Mouse (Mus musculus): ENCODE measurements around the gene Gse1. TPM values are rescaled to one million over a fixed set of nuclear protein-coding genes. Genes with fewer than 3 reads are reported as not detected.

Gene Gse1
- polyA plus RNA-seq, 1 experiment, result 14.7 TPM

DNA sequence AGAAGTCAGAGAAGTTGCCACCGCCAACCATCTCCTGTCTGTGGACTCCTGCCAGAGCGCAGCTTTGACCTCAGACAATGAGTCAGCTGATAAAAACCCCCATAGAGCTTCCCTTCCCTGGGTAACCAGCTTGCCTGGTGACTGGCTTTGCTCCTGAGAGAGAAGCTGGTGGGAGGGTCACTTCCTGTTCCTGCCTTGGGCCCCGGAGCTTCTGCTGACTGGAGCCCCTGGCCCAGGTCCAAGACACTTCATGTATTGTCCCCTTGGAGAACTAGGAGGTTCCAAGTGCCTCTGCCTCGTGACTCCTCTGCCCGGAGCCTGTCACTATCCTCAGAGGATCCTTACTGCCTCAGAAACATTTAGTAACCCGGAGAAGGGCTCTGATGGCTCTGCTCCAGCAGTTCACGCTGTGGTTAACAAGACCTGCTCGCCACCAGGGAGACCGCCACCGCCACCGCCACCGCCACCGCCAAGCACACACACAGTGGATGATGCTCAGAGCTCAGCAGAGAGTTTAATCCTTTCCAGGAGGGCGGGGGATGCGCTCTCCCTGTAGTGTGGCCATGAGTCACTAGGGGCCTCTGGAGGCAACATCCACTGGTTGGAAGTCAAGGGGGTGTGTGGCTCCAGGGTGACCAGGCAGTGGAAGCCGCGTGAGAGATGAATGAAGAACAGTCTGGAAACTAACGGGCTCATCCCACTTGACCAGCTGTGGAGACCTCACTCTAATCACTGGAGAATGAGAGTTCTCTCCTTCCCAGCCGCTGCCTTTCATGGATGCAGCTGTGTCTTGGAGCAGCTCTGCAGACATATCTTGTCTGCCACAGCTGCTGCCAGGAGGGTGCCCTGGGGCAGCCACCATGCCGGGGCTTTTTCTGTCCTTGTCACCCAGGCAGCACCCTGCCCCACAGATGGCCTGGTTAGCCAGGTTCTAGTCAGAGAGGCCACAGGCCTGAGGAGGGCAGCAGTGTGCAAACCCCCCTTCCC is 335.9 kb downstream of the Gse1 start:
- H3K4me2 ChIP-seq (ENCODE audit: low read depth), result peak overlapping the region; percentile 77
- no peak overlapping the region for H3ac ChIP-seq (ENCODE audit: control insufficient read depth, insufficient read length)
- H3K4me3 ChIP-seq, result peak overlapping the region; percentile 2
- H3K27me3 ChIP-seq (ENCODE audit: control insufficient read depth, insufficient read depth, insufficient read length), result no peaks in the 10 kb centered on the region
- peaks cover 7% of the 10 kb centered on the region for H3K79me2 ChIP-seq (ENCODE audit: control insufficient read depth, insufficient read depth)
- H3K36me3 ChIP-seq (ENCODE audit: control insufficient read depth, insufficient read depth), result no peaks in the 10 kb centered on the region
- TF ChIP-seq E2F4 (IDR thresholded peaks at IDR 0.05; ENCODE audit: insufficient read depth), result no peak
- no peak for TF ChIP-seq CEBPB (IDR thresholded peaks at IDR 0.05; ENCODE audit: insufficient read depth, poor library complexity, severe bottlenecking)
- no peak for TF ChIP-seq MAX (IDR thresholded peaks at IDR 0.05; ENCODE audit: low read depth)
- no peak for TF ChIP-seq USF1 (IDR thresholded peaks at IDR 0.05; ENCODE audit: low read depth)
- TF ChIP-seq MYOG (IDR thresholded peaks at IDR 0.05; ENCODE audit: control insufficient read depth in 1 of 3, insufficient read depth in 1 of 3, insufficient read length in 2 of 3, low read depth in 2 of 3), result peak in 1 of 3 experiments; percentile 68
- TF ChIP-seq TCF3 (IDR thresholded peaks at IDR 0.05; ENCODE audit: insufficient read length, low read depth), result peak; percentile 23
- TF ChIP-seq SRF (IDR thresholded peaks at IDR 0.05; ENCODE audit: control insufficient read depth, insufficient read length, low read depth), result peak; percentile 12
- no peak for TF ChIP-seq POLR2AphosphoS2 (IDR thresholded peaks at IDR 0.05; ENCODE audit: insufficient read length, low read depth)
- peak in 2 of 3 experiments; percentile 60 to 73 for TF ChIP-seq MYOD1 (IDR thresholded peaks at IDR 0.05; ENCODE audit: control insufficient read depth in 1 of 3, insufficient read length in 2 of 3, low read depth in 2 of 3)
- no peak for TF ChIP-seq POLR2A (IDR thresholded peaks at IDR 0.05; ENCODE audit: insufficient read length, low read depth)
- TF ChIP-seq REST (IDR thresholded peaks at IDR 0.05; ENCODE audit: insufficient read depth, insufficient read length), result no peak
- TF ChIP-seq TCF12 (IDR thresholded peaks at IDR 0.05; ENCODE audit: insufficient read depth, poor library complexity, severe bottlenecking), result peak; percentile 31

DNA sequence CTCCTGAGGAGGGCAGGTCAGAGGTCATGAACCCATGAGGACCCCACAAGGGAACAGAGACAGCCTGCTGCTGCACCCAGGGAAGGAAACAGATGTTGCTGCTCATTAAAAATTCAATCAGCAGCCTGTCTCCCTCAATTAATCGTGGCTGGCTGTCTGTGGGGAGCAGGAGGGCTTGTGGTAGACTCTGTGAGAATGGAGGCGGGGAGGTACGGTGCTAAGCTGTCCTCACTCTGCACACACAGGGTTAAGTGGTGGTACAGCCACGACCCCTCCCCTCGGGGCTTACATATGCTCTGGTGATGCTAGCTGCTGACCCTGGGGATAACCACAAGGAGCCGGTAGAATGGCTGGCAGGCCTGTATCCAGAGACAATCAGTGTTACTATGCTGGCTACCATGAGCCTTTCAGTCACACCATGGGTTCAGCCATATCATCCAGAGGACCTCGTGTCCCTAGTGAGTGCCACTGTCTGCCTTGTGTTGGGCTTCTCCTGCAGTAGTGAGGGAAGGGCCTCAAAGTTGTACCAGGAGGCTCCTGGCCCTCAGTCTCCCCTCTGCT is 337.0 kb downstream of the Gse1 start:
- TF ChIP-seq MYOD1 (IDR thresholded peaks at IDR 0.05; ENCODE audit: control insufficient read depth in 1 of 3, insufficient read length in 2 of 3, low read depth in 2 of 3), result no peak
- TF ChIP-seq CEBPB (IDR thresholded peaks at IDR 0.05; ENCODE audit: insufficient read depth, poor library complexity, severe bottlenecking), result no peak
- no peak for TF ChIP-seq USF1 (IDR thresholded peaks at IDR 0.05; ENCODE audit: low read depth)
- TF ChIP-seq MAX (IDR thresholded peaks at IDR 0.05; ENCODE audit: low read depth), result no peak
- no peak for TF ChIP-seq TCF3 (IDR thresholded peaks at IDR 0.05; ENCODE audit: insufficient read length, low read depth)
- no peak for TF ChIP-seq TCF12 (IDR thresholded peaks at IDR 0.05; ENCODE audit: insufficient read depth, poor library complexity, severe bottlenecking)
- no peak for TF ChIP-seq E2F4 (IDR thresholded peaks at IDR 0.05; ENCODE audit: insufficient read depth)
- TF ChIP-seq POLR2A (IDR thresholded peaks at IDR 0.05; ENCODE audit: insufficient read length, low read depth), result no peak
- TF ChIP-seq POLR2AphosphoS2 (IDR thresholded peaks at IDR 0.05; ENCODE audit: insufficient read length, low read depth), result no peak
- Histone ChIP-seq H3K4me2 (ENCODE audit: low read depth) (peak overlapping the region; percentile 77), H3K27me3 (ENCODE audit: control insufficient read depth, insufficient read depth, insufficient read length) (no peaks in the 10 kb centered on the region), H3K4me3 (no peak overlapping the region), H3ac (ENCODE audit: control insufficient read depth, insufficient read length) (no peak overlapping the region), H3K36me3 (ENCODE audit: control insufficient read depth, insufficient read depth) (no peaks in the 10 kb centered on the region), H3K79me2 (ENCODE audit: control insufficient read depth, insufficient read depth) (peaks cover 5% of the 10 kb centered on the region)

DNA sequence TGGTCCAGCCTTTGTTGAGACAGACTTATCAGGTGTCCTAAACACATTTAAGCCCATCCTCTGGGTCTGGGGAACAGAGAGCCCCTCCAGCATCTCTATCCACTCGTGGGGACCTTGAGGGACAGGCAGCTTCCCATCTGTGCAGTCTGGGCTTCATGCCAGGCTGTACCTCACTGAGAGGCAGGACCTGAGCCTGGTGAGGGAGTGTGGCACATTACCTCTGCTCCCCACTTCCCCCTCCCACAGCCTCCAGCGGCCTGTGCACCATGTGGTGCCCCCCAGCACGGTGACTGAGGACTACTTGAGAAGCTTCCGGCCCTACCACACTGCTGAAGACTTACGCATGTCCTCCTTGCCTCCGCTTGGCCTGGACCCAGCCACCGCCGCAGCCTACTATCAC is 338.4 kb downstream of the Gse1 start:
- Histone ChIP-seq H3K4me3 (no peak overlapping the region), H3K36me3 (ENCODE audit: control insufficient read depth, insufficient read depth) (no peaks in the 10 kb centered on the region), H3K27me3 (ENCODE audit: control insufficient read depth, insufficient read depth, insufficient read length) (no peaks in the 10 kb centered on the region), H3K4me2 (ENCODE audit: low read depth) (no peak overlapping the region), H3K79me2 (ENCODE audit: control insufficient read depth, insufficient read depth) (no peaks in the 10 kb centered on the region), H3ac (ENCODE audit: control insufficient read depth, insufficient read length) (no peak overlapping the region)
- TF ChIP-seq CEBPB (IDR thresholded peaks at IDR 0.05; ENCODE audit: insufficient read depth, poor library complexity, severe bottlenecking), result no peak
- no peak for TF ChIP-seq TCF12 (IDR thresholded peaks at IDR 0.05; ENCODE audit: insufficient read depth, poor library complexity, severe bottlenecking)
- no peak for TF ChIP-seq REST (IDR thresholded peaks at IDR 0.05; ENCODE audit: insufficient read depth, insufficient read length)

DNA sequence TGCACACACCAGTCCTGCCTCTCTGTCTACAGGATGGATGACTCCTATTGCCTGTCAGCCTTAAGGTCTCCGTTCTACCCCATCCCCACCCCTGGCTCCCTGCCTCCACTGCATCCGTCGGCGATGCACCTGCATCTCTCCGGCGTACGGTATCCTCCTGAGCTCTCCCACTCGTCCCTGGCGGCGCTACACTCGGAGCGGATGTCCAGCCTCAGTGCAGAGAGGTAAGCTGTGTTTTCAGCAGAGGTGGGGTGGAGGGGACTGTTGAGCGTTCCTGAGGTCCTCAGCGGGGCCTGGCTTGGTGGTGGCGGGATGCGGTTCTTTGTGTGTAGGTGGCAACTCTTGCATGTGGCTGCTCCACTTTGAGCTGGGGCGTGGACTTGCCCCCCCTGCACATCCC is 339.5 kb downstream of the Gse1 start:
- Histone ChIP-seq H3ac (ENCODE audit: control insufficient read depth, insufficient read length) (no peak overlapping the region), H3K36me3 (ENCODE audit: control insufficient read depth, insufficient read depth) (no peaks in the 10 kb centered on the region), H3K79me2 (ENCODE audit: control insufficient read depth, insufficient read depth) (no peaks in the 10 kb centered on the region), H3K4me2 (ENCODE audit: low read depth) (no peak overlapping the region), H3K27me3 (ENCODE audit: control insufficient read depth, insufficient read depth, insufficient read length) (no peaks in the 10 kb centered on the region), H3K4me3 (no peak overlapping the region)
- TF ChIP-seq USF1 (IDR thresholded peaks at IDR 0.05; ENCODE audit: low read depth), result no peak
- no peak for TF ChIP-seq POLR2A (IDR thresholded peaks at IDR 0.05; ENCODE audit: insufficient read length, low read depth)
- no peak for TF ChIP-seq SRF (IDR thresholded peaks at IDR 0.05; ENCODE audit: control insufficient read depth, insufficient read length, low read depth)
- no peak for TF ChIP-seq MYOG (IDR thresholded peaks at IDR 0.05; ENCODE audit: control insufficient read depth in 1 of 3, insufficient read depth in 1 of 3, insufficient read length in 2 of 3, low read depth in 2 of 3)
- TF ChIP-seq CEBPB (IDR thresholded peaks at IDR 0.05; ENCODE audit: insufficient read depth, poor library complexity, severe bottlenecking), result no peak
- TF ChIP-seq POLR2AphosphoS2 (IDR thresholded peaks at IDR 0.05; ENCODE audit: insufficient read length, low read depth), result no peak
- TF ChIP-seq TCF12 (IDR thresholded peaks at IDR 0.05; ENCODE audit: insufficient read depth, poor library complexity, severe bottlenecking), result no peak
- TF ChIP-seq TCF3 (IDR thresholded peaks at IDR 0.05; ENCODE audit: insufficient read length, low read depth), result no peak
- TF ChIP-seq E2F4 (IDR thresholded peaks at IDR 0.05; ENCODE audit: insufficient read depth), result no peak
- no peak for TF ChIP-seq MYOD1 (IDR thresholded peaks at IDR 0.05; ENCODE audit: control insufficient read depth in 1 of 3, insufficient read length in 2 of 3, low read depth in 2 of 3)
- TF ChIP-seq MAX (IDR thresholded peaks at IDR 0.05; ENCODE audit: low read depth), result no peak
- TF ChIP-seq REST (IDR thresholded peaks at IDR 0.05; ENCODE audit: insufficient read depth, insufficient read length), result no peak

All from myocyte (in vitro differentiated cells).